Mouse (Mus musculus) CD4-positive helper T cell, adult 2 months (primary cell): ENCODE results near the gene Rab38.

Experiments
- DNase-seq: peaks from one replicate; pipeline ENCODE4 v3.0.0-alpha.2; 2012; ENCODE audit warnings: low read depth, missing footprints, low spot score

The Rab38 gene

GRCm38 (mm10) chr7:88522481-88522880, 92.4 kb downstream of the Rab38 start:
- DNase-seq: no peak

GRCm38 (mm10) chr7:88527100-88527671, 97.1 kb downstream of the Rab38 start:
- no peak for DNase-seq

- no peak for DNase-seq
Measured at GRCm38 (mm10) chr7:88536127-88536531, 106.1 kb downstream of the Rab38 start.

GRCm38 (mm10) chr7:88536743-88537142, 106.7 kb downstream of the Rab38 start:
- DNase-seq: no peak
